Mouse (Mus musculus): ENCODE measurements around the gene Slc51a.

GRCm38 (mm10) chr16:32523462-32524243 is 36.0 kb upstream of the Slc51a start:
- TF ChIP-seq CTCF (IDR thresholded peaks at IDR 0.05; ENCODE audit: low read depth) (no peak), EP300 (optimal IDR thresholded peaks at IDR 0.05) (no peak)
